Mouse (Mus musculus) lung, adult 2 months (tissue): Measurements from ENCODE around the gene Ccdc91.

ENCODE experiments used
- CTCF ChIP-seq: fragments of 200-500 bp; IDR thresholded peaks from 2 replicates; pipeline ENCODE4 v1.5.1; 2011; ENCODE audit warnings: mild to moderate bottlenecking, low read length, control low read depth; ENCODE audit not compliant: insufficient read depth
- POLR2A ChIP-seq: fragments of 200-500 bp; IDR thresholded peaks from 2 replicates; pipeline ENCODE4 v1.6.1; 2011; ENCODE audit warnings: low read depth, mild to moderate bottlenecking, control low read depth, low read length, borderline replicate concordance; ENCODE audit errors: extremely low read depth

DNA sequence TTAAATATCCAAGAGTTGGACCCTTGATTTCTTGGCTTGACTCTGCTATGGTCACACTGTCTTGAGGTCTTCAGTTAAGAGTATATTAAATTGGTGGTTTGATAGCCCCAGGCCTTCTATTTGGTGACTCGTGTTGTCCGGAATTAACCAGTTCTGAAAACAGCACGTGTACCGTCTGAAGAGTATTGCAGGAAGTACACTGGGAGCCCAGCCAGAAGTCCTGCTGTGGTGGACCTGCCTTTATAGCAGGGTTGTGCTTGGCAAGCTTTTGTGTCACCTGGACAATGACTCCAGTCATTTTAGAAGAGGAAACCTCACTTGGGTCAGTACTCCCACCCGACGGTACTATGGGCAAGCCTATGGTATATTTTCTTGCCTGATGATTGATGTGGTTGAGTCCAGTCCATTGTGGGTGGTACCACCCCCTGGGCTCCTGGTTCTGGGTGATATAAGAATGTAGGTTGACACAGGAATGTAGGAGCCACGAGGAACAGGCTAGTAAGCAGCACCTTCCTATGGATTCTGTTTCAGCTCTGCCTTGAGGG lies 63.5 kb downstream of the Ccdc91 start:
- TF ChIP-seq POLR2A = no peak
- no peak for TF ChIP-seq CTCF
